Mouse (Mus musculus): ENCODE data around the gene 1700020D05Rik. TPM values are rescaled to one million over a fixed set of nuclear protein-coding genes. Genes with fewer than 3 reads are reported as not detected.
"Not testable (repeated sequence)": the region's sequence is repeated elsewhere in the genome, so short reads cannot be mapped to it uniquely, and the experiment has no call there.

The 1700020D05Rik gene
- polyA plus RNA-seq, 1 experiment from 2014 or later = not detected

DNA sequence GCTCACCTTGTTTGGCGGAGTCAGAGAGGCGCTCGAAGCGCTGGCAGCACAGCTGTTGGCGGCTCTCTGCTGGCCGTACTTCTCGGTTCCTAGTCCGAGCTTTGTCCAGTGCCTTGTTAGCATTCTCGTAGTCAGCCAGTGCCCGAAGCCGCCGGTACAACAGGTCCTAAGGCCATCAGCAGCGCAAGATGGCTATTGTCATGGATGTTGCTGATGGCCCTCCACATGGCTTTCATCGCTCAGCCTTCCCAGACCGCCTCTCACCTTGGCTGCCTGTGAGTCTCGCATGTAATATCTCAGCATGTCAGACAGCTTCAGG is 7.6 kb downstream of the 1700020D05Rik start:
- Histone ChIP-seq H3K36me3 (ENCODE audit: control insufficient read depth, insufficient read depth, low read length) (peaks cover 32% of the 10 kb centered on the region), H3K27ac (ENCODE audit: low read length) (no peak overlapping the region), H3K27me3 (replicated peaks; ENCODE audit: control insufficient read depth, insufficient read depth, low read length) (no peaks in the 10 kb centered on the region), H3K9ac (ENCODE audit: low read depth, low read length) (no peak overlapping the region), H3K4me1 (ENCODE audit: control insufficient read depth, insufficient read depth, low read length) (peaks cover 17% of the 10 kb centered on the region), H3K4me2 (ENCODE audit: low read depth, low read length) (no peak overlapping the region), H3K9me3 (ENCODE audit: control insufficient read depth, low read length) (no peaks in the 10 kb centered on the region), H3K4me3 (ENCODE audit: low read length) (no peak overlapping the region)
- no peak for ATAC-seq
- 85% methylated on average over 16 of the region's 16 CpGs for WGBS

DNA sequence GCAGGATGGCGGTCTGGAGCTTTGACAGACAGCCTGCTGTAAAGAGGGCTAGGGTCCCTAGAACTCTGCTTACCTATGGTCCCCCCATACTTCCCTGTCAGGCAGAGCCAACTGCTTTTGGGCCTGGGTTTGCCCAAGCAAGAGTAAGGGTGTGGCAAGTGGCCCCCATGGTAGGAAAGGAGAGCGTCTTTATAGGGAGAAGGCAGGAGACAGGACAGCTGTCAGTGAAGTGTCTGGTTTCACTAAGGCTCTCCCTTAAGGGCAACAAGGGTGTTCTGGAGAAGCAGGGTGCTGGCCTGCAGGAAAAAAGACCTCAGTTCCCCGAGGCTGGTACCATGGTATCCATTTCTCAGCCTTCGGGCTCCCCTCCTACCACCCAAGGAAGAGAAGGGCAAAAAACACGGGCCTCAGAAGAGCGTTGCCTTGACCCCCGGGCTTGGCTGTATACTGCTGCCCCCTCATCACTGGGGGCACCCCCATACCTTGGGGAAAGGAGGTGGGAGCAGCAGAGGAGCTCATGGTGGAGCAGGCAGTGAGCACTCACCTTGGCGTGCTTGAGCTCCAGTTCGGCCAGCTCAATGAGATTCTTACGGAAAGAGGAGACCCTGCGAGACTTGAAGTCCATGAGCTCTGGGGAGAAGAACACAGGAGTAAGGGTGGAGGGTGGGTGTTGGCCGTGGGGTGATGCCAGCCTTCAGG is 8.1 kb downstream of the 1700020D05Rik start:
- Histone ChIP-seq H3K9ac (ENCODE audit: low read depth, low read length) (no peak overlapping the region), H3K4me2 (ENCODE audit: low read depth, low read length) (no peak overlapping the region), H3K36me3 (ENCODE audit: control insufficient read depth, insufficient read depth, low read length) (peaks cover 32% of the 10 kb centered on the region), H3K27ac (ENCODE audit: low read length) (peak overlapping the region; percentile 4; the same call in 1 of the 2 replicates), H3K4me1 (ENCODE audit: control insufficient read depth, insufficient read depth, low read length) (peaks cover 17% of the 10 kb centered on the region), H3K4me3 (ENCODE audit: low read length) (no peak overlapping the region), H3K27me3 (replicated peaks; ENCODE audit: control insufficient read depth, insufficient read depth, low read length) (no peaks in the 10 kb centered on the region), H3K9me3 (ENCODE audit: control insufficient read depth, low read length) (no peaks in the 10 kb centered on the region)
- WGBS = 79% methylated on average over 12 of the region's 12 CpGs
- no peak for ATAC-seq

DNA sequence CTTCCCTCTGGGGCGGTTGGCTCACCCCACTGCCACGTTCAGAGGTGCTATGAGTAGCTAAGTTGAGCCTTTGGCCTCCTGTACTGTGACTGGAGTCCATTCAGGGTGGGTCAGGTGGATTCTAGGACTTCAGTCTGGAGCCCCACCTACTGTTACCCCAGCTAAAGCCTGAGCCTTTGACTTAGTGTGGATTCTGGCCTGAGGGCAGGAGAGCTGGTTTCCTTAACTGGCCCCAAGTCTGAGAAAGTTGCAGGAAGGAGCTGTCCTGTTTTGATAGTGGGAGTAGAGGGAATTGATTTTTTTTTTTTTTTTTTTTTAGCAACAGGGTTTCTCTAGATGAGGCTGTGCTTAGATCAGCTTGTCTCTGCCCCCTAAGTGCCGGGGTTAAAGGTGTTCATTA is 9.3 kb downstream of the 1700020D05Rik start:
- peak; percentile 26 for ATAC-seq
- H3K27me3 ChIP-seq (replicated peaks; ENCODE audit: control insufficient read depth, insufficient read depth, low read length) = no peaks in the 10 kb centered on the region
- H3K27ac ChIP-seq (ENCODE audit: low read length) = peak overlapping the region; percentile 72
- H3K36me3 ChIP-seq (ENCODE audit: control insufficient read depth, insufficient read depth, low read length) = peaks cover 32% of the 10 kb centered on the region
- peaks cover 18% of the 10 kb centered on the region for H3K4me1 ChIP-seq (ENCODE audit: control insufficient read depth, insufficient read depth, low read length)
- no peaks in the 10 kb centered on the region for H3K9me3 ChIP-seq (ENCODE audit: control insufficient read depth, low read length)
- H3K9ac ChIP-seq (ENCODE audit: low read depth, low read length) = no peak overlapping the region
- no peak overlapping the region for H3K4me3 ChIP-seq (ENCODE audit: low read length)
- no peak overlapping the region for H3K4me2 ChIP-seq (ENCODE audit: low read depth, low read length)
- WGBS = 75% methylated on average over 3 of the region's 3 CpGs

DNA sequence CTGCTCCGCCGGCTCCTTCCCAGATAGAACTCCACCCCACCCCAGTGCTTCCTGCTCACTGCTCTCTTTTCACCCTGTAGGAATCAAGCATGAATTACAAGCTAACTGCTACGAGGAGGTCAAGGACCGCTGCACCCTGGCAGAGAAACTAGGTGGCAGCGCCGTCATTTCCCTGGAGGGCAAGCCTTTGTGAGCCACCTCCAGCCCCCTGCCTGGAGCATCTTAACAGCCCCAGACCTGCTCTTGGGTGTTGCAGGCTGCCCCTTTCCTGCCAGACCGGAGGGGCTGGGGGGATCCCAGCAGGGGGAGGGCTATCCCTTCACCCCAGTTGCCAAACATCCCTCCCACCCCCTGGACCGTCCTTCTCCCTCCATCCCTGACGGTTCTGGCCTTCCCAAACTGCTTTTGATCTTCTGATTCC is 10.3 kb downstream of the 1700020D05Rik start:
- not testable (repeated sequence) for H3K27me3 ChIP-seq (replicated peaks; ENCODE audit: control insufficient read depth, insufficient read depth, low read length); ATAC-seq; H3K4me2 ChIP-seq (ENCODE audit: low read depth, low read length); H3K9ac ChIP-seq (ENCODE audit: low read depth, low read length); H3K4me3 ChIP-seq (ENCODE audit: low read length); H3K9me3 ChIP-seq (ENCODE audit: control insufficient read depth, low read length)
- peak overlapping the region; percentile 14; the same call in 1 of the 2 replicates for H3K27ac ChIP-seq (ENCODE audit: low read length)
- H3K36me3 ChIP-seq (ENCODE audit: control insufficient read depth, insufficient read depth, low read length) = peaks cover 32% of the 10 kb centered on the region
- H3K4me1 ChIP-seq (ENCODE audit: control insufficient read depth, insufficient read depth, low read length) = peaks cover 18% of the 10 kb centered on the region
- WGBS = 58% methylated on average over 9 of the region's 9 CpGs

DNA sequence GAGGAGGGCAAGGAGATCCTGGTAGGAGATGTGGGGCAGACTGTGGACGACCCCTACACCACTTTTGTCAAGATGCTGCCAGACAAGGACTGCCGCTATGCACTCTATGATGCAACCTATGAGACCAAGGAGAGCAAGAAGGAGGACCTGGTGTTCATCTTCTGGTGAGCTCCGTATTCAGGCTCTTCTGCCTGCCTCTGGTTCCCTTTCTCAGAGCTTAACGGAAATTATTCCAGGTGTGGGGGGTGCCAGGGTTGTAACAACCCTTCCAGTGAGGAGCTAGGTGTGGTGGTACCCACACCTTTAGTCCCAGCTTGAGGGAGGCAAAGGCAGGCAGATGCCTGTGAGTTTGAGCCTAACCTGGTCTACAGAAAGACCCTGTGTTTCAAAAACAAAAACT is 10.9 kb downstream of the 1700020D05Rik start:
- 0 out of 2 replicates have a peak overlapping the region, but pooled peaks have one; percentile 24 for H3K9ac ChIP-seq (ENCODE audit: low read depth, low read length)
- no peaks in the 10 kb centered on the region for H3K9me3 ChIP-seq (ENCODE audit: control insufficient read depth, low read length)
- 83% methylated on average over 4 of the region's 4 CpGs for WGBS
- H3K4me3 ChIP-seq (ENCODE audit: low read length) = peak overlapping the region; percentile 7; the same call in 1 of the 2 replicates
- peaks cover 18% of the 10 kb centered on the region for H3K4me1 ChIP-seq (ENCODE audit: control insufficient read depth, insufficient read depth, low read length)
- no peak overlapping the region; the same call in 1 of the 2 replicates for H3K4me2 ChIP-seq (ENCODE audit: low read depth, low read length)
- H3K36me3 ChIP-seq (ENCODE audit: control insufficient read depth, insufficient read depth, low read length) = peaks cover 32% of the 10 kb centered on the region
- H3K27ac ChIP-seq (ENCODE audit: low read length) = peak overlapping the region; percentile 33
- H3K27me3 ChIP-seq (replicated peaks; ENCODE audit: control insufficient read depth, insufficient read depth, low read length) = no peaks in the 10 kb centered on the region
- no peak for ATAC-seq

DNA sequence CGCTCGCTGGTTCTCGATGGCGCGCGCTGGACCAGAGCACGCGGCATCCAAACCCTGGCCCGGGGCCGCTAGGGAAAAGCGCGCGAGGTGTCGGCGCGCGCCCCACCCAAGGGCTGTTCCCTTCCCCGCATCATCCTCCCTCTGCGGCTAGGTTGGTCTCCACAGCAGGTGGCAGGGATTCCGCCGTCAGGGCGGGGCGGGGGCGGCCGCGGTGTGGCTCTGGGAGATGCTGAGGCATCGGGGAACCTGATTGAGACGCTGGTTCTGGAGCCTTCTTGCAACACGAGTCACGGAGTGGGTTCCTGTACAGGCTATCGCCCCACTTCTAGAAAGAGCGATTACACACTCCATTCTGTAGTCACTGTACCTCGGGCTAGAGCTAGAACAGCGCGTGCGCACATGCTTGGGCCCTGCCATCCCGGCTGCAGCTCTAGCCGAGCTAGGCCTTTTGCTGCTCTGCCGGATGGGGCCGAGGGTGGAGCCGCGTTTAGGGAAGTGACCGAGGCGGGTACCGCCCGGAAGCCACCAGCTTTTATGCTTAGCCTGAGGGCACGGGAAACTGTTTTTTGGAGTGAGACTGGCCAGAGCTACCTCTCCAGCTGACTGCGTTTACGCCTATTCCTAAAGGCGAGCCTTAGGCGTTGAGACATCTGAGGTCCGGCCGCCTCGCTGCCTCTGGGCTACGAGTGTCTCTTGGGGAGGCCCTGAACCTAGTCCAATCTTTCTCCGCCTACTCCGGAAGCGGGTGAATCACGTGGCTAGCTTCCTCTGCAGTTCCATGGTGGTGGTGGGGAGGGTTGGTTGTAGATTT is 12.5 kb downstream of the 1700020D05Rik start:
- H3K27ac ChIP-seq (ENCODE audit: low read length) = peak overlapping the region; percentile 99
- H3K4me1 ChIP-seq (ENCODE audit: control insufficient read depth, insufficient read depth, low read length) = peaks cover 32% of the 10 kb centered on the region
- under 1% methylated on average over 59 of the region's 59 CpGs for WGBS
- ATAC-seq = peak; percentile 27
- H3K4me2 ChIP-seq (ENCODE audit: low read depth, low read length) = peak overlapping the region; percentile 79
- peak overlapping the region; percentile 98 for H3K4me3 ChIP-seq (ENCODE audit: low read length)
- peak overlapping the region; percentile 97 for H3K9ac ChIP-seq (ENCODE audit: low read depth, low read length)
- no peaks in the 10 kb centered on the region for H3K27me3 ChIP-seq (replicated peaks; ENCODE audit: control insufficient read depth, insufficient read depth, low read length)
- H3K9me3 ChIP-seq (ENCODE audit: control insufficient read depth, low read length) = no peaks in the 10 kb centered on the region
- H3K36me3 ChIP-seq (ENCODE audit: control insufficient read depth, insufficient read depth, low read length) = peaks cover 23% of the 10 kb centered on the region

DNA sequence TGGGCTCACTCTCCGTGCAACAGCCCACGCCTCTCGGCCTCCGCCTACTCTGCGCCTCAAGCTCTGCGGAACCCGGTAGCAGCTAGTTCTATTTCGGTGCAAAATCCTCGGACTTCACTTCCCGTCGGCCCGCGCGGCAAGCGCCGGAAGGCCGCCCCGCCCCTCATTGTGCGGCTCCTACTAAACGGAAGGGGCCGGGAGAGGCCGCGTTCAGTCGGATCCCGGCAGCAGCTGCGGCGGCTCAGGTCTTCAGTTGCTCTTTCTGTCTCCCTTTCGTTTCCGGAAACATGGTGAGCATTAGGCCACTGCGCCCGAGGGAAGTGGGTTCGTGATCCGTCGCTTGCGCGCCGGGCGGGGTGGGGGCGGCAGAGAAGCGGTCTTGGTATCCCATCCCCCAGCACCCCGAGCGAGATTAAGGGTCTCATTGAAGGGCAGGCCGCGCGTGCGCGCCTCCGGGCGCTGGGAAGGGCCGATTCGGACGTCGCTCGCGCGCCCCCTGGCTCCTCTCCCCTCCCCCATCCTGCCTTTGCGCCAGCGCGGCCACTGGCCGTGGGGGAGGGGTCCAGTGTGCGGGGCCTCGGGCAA is 13.2 kb downstream of the 1700020D05Rik start, which contains the start of gene Cfl1:
TSS of gene Cfl1 (plus strand) at position 143 of the 585 bp plus-strand sequence.
- Histone ChIP-seq H3K27ac (ENCODE audit: low read length) (peak within 1 kb of the TSS; percentile 99), H3K9ac (ENCODE audit: low read depth, low read length) (peak within 1 kb of the TSS; percentile 97), H3K36me3 (ENCODE audit: control insufficient read depth, insufficient read depth, low read length) (peaks cover 19% of the 10 kb centered on the region), H3K9me3 (ENCODE audit: control insufficient read depth, low read length) (no peaks in the 10 kb centered on the region), H3K4me1 (ENCODE audit: control insufficient read depth, insufficient read depth, low read length) (peaks cover 32% of the 10 kb centered on the region), H3K4me3 (ENCODE audit: low read length) (peak within 1 kb of the TSS; percentile 98), H3K27me3 (replicated peaks; ENCODE audit: control insufficient read depth, insufficient read depth, low read length) (no peaks in the 10 kb centered on the region), H3K4me2 (ENCODE audit: low read depth, low read length) (peak within 1 kb of the TSS; percentile 93)
- under 1% methylated on average over 62 of the region's 62 CpGs for WGBS
- peak; percentile 49 for ATAC-seq

DNA sequence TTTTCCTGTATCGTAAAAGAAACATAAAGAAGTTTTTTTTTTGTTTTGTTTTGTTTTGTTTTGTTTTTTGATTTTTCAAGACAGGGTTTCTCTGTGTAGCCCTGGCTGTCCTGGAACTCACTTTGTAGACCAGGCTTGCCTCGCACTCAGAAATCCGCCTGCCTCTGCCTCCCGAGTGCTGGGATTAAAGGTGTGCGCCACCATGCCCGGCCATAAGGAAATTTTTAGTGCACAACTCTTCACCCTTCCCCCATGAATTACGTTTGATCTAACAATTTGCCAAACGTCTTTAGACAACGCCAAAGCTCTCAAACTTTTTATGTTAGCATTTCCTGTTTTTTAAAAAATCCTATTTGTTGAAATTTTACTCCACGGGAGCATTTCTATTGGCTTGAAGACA is 13.9 kb downstream of the 1700020D05Rik start:
- not testable (repeated sequence) for H3K27me3 ChIP-seq (replicated peaks; ENCODE audit: control insufficient read depth, insufficient read depth, low read length); H3K9me3 ChIP-seq (ENCODE audit: control insufficient read depth, low read length); H3K9ac ChIP-seq (ENCODE audit: low read depth, low read length); ATAC-seq
- Histone ChIP-seq H3K4me2 (ENCODE audit: low read depth, low read length) (peak overlapping the region; percentile 43), H3K27ac (ENCODE audit: low read length) (peak overlapping the region; percentile 99), H3K4me3 (ENCODE audit: low read length) (peak overlapping the region; percentile 98; the same call in 1 of the 2 replicates), H3K4me1 (ENCODE audit: control insufficient read depth, insufficient read depth, low read length) (peaks cover 31% of the 10 kb centered on the region), H3K36me3 (ENCODE audit: control insufficient read depth, insufficient read depth, low read length) (peaks cover 15% of the 10 kb centered on the region; the same call in 1 of the 2 replicates)
- 41% methylated on average over 10 of the region's 10 CpGs for WGBS
